Mouse (Mus musculus): Measurements from ENCODE around the gene P2ry2.

DNA sequence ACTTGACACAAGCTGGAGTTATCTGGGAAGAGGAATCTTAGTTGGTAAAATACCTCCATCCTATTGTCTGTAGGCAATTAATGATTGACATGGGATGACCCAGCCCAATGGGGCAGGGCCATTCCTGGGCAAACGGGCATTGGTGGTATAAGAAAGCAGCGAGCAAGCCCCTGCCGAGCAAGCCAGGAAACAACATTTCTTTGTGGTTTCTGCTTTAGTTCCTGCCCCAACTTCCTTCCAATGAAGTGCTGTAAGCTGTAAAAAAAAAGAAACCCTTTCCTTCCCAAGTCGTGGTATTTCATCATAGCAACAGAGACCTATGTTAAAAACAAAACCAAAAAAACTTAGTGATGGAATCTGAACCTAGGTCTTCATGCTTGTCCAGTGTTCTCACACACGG lies 47.8 kb upstream of the P2ry2 start:
- TF ChIP-seq EP300 (IDR thresholded peaks at IDR 0.05; ENCODE audit: low read depth): no peak
- no peak for TF ChIP-seq CTCF (IDR thresholded peaks at IDR 0.05; ENCODE audit: low read depth)

Measured in heart, postnatal 0 days (tissue).